Mouse (Mus musculus) spleen, adult 18-20 months (tissue): ENCODE data around the gene Gdpd5.

Source experiments
- DNase-seq, 2 experiments: peaks; one replicate each; pipeline ENCODE4 v3.0.0; 2022; ENCODE audit warnings: mixed read lengths in 2 of 2

The Gdpd5 gene

DNA sequence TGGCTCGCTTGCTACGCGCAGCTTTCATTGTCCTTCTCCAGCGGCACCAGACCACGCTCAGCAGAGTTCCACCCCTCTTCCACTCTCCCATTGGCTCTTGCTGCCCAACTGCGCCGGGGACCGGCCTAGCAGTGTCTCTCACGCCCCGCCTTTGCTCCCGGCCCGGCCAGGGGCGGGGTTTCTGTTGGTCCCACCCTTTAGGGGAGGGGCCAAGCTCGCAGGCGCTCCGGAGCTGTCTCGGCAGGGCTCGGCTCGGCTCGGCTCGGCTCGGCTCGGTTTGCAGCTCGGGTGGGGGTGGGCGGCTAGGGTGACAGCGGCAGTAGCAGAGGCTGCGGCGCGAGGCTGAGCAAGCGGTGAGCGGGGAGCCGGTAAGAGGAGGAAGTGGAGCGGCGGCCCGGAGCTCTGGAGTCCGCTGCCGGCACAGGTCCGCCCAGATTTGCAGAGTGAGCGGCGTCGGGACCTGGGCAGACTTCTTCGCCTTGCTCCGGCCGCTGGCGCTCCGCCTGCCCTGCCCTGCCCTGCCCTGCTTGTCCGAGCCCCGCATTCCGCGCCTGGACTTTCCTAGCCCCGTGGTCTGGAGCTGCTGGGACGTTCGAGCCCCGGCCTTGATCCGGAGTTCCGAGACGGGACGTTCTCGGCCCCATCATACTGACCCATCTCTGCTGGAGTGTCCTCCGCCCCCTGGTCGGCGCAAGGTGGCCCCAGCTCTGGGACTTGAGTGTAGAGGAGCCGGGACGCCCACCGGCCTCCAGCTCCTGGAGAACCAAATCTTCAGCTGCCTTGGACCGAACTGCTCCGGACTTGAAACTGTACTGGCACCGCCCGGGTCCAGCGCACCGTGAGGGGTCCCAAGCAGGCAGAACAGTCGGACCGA is at the start of gene Gdpd5:
Gdpd5 (plus strand) TSS at position 201 of the 874 bp plus-strand sequence.
- peak; percentile 98 to 100 for DNase-seq

DNA sequence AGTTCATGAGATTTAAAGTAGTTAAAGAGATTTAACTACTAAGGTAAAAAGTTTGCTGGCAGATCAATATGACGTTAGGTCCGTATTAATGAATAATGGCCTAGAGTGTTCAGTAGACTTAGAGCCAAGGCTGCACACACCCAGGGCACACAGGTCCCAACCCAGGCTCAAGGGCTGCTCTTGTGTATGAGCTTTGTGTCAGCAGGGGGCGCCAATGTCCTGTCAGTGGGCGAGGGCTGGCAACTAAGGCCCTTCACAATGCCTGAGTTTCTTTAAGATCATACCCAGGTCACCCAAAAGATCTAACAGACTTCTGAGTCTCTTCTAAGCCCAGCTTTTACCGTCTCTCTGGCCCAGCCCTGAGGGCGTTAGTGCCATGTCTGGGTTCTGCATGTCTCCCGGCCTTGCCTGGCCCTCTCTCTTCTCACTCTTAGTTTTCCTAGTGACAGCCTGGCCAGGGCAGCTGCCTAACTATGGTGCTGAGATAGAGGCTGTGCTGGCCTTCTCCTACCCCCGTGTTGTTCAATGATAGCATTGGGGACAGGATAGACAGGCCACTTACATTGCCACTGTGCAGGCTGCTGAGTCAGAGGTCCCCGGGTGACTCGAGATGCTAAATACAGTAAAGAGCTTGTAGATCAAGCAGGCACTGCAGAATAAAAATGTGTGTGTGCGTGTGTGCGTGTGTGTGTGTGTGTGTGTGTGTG is 48.3 kb upstream of the Gdpd5 start:
- peak; percentile 25 to 62 for DNase-seq

DNA sequence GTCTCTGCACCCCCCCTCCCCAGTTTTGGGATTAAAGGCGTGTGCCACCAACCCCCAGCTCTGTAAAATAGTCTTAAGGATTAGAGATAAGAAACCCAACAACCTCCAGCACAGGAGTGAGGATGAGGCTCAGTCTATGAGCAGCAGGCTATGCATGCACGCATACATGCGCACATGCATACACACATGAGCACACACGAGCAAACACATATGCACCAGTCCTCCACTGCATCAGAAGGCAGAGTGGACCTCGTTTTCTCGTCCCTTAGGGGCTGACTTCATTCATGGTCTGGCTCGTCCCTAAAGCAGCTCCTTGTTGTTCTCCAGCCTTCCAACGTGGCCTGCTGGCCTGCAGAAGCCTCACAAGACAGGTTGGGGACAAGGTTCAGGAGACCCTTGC is 40.5 kb upstream of the Gdpd5 start:
- DNase-seq, result no peak

DNA sequence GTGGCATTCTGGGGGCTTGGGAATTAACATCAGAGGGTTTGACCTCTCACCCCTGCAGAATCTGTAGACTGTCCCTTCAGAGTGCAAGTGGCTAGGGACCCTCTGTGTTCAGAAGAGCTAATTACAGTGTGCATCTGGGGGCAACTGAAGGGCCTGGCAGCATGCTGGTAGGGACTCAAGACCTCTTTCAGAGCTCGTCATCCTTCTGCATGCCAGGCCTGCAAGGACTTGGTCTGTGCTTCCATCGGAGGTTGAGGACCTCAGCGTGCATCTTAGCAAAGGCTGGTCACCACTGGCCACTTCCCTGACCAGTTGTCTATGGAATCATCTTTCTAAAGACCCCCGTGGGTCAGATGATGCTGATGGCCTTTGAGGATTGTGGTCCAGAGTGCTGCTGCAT is 37.6 kb upstream of the Gdpd5 start:
- no peak for DNase-seq

DNA sequence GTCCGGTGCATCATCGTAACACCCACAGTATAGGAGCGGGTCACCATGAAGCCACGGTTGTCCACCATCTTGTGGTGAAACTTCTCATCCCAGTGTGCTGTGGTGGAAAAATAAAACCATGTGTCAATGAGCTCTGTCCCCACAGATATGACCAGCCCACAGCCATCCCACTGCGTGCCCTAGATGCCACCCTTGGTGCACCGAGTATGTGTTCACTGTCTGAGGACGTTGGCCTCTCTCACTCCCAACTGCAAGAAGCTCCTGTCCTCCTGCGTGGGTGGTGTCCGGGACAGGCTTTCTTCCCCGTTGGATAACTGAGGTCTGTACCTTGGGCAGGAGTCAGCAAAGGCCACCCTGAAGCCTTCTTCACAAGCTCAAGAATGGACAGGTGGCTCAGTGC is 33.9 kb upstream of the Gdpd5 start:
- no peak for DNase-seq

DNA sequence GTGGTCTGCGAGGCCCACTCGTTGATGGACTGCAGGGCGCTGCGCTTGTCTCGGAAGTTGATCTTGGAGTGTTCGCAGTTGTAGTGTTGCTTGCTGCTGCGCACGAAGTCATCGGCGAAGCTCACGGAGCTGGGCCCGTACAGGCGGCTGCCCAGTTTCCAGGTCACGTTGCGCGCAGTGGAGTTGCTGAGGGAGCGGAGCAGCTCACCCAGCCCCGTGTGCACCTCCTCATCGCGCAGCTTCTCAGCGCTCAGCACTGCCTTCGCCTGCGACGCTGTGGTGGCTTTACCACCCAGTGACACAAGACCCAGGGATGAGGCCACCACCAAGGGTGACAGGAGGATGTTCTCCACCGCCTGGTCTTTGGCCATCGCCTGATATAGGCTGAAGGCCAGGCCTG is 32.3 kb upstream of the Gdpd5 start:
- no peak for DNase-seq

DNA sequence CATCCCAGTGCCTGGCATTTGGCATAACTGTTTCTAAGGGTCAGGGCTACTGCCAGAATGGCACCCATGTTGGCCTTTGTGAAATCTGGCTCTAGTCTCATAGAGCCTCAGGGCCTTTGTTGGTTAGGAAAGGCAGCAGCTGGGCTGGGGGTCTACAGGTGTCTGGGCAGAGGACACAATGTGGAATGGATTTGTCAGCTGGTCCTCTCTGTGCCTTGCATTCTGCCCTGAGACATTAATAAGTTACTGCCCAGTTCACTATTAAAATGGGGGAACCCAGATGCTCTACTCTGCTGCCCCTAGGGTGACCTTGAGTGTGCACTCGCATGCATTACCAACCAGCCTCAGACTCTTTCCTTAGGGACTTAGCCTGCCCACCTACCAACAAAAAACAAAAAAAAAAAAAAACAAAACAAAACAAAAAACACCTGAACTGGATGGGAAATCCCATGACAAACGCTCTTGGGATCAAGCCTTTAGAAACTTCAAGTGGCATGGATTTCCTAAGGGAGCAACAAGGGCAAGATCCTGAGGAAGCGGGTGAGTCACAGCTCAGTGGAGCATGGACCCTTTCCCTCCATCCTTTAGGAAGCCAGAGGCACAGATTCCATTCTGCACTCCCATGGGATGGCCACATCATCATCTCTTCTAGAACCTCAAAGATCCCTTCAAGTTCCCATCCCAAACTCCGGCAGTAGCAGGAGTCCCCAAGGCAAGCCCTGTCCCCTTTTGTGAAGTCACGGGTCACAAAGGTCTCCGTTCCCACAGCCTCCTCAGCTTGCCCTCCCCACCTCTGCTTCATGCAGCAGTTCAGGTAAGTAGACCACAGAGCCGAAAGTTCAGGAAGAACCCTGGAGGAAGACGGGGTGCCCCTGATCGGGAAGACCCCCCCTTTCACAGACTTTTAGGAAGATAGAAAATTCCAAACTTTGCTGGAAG is 31.2 kb upstream of the Gdpd5 start:
- DNase-seq, result no peak

DNA sequence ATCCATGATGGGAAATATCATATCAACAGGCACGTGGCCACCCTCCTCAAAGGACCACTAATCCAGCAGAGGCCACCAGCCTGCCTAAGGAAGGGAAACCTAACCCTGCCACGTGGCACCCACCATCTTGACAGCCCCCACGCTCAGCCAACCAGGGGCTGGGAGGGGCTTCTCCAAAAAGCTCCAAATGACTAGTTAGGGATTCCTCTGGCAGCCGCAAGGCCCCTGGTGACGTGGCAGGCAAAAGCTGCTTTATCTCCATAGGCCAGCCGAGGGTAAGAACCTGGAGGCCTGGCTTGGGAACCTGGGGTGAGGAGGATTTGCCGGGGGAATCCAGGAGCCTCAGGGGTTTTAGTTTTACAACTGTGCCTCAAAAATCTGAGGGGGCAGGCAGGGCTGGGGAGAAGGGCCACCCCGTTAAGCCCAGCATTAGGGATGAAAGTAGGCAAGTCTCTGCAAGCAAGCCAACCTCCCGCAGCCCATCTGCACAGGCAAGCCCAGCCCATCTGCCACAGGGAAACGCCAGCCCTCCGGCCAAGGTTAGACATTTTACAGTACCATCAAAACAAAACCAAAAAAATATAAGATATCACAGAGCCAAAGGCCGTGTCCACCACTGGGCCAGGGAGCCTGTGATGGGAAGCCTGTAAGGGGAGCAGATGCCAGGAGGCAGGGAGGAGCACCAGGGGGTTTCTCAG is 30.0 kb upstream of the Gdpd5 start:
- DNase-seq, result no peak

DNA sequence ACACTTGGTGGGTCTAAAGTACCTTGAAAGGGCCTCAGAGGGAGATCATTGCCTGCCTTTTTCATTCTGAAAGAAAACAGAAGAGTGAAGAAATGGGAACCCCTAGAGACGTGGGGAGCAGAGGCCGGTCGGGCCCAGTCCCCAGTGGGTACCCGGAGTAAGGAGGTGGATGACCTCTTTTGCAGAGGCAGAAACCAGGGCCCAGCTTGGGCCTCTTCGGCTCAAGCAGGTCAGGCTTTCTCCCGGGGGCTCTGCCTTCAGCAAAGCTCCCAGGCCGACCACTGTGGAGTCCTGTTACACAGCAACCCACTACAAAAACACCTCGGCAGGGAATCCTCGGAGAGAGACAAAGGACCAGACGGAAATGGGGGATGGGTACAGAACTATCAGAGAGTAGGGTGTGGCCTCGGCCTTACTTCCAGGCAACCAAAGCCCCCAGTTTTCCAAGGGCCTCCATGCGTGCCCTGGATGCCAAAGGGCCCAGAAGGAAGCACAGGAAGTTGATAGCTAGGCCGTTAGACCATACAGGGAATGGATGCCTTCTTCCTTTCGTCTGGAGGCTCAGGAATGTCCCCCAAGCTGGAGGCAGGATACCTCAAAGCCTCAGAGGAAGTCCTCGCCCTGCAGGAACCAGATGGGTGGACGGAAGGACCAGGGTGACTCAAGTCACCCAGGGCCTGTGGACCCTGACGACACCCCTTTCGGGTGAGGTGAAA is 29.3 kb upstream of the Gdpd5 start:
- no peak for DNase-seq

DNA sequence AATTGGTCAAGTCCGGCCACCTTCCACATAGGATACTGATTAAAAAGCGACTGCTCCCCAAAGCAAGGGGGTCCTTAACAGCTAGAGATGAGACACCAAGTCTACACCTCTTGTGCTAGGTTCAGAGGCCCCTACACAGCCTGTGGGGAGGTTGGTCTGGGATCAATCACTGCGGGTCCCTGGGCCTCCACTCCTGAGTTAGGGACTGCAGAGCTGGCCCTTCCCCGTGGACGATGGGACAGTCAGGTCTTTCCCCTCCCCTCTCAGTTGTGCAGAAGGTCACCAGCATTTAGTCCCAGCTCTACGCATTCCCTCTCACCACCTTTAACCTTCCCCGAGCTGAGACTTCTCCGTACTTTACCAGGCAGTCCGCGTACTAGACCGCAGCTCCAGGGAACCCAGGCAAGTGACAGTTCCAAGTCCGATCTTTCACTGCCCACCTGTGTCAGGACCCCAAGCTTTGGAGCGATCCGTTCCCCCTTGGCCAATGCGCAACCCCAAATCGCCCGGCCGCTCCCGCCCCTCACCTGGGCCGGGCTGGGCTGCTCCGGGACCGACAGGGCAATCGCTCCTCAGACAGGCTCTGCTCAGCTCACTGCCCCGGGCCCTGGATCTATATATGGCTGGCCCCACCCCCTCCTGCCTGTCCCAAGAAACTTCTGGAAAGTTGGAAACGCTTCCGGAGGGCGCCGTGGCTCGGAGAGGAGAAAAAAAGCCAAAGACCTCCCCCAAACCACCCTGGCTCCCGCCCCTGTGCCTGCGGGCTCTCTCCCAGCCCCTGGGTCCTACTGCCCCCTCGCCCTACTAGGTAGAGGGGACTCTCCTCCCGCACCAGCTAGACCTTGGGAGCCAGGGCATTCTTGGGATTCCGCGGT is 28.5 kb upstream of the Gdpd5 start, which contains the start of gene Serpinh1:
Serpinh1 (minus strand) TSS at position 714 of the 875 bp plus-strand sequence.
- DNase-seq, result peak; percentile 25 to 28

DNA sequence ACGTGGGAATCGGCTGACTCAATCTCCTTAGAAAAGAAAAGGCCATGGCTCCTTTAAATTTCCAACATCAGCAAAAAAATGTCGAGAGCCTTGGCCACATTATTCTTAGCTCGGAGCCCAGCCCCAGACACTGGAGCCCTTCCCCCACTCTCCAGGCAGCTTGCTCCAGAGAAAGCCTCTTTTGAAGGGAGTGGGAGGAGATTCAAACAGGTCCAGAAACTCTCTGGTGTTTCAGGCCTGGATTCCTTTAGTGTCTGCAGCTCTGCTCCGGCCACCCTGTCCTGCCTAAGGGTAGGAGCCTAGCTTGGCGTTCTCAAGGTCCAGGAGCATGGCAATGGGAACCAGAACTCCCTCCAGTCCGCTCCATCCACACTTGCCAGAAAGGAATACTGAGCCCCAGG is 25.5 kb upstream of the Gdpd5 start:
- no peak for DNase-seq

DNA sequence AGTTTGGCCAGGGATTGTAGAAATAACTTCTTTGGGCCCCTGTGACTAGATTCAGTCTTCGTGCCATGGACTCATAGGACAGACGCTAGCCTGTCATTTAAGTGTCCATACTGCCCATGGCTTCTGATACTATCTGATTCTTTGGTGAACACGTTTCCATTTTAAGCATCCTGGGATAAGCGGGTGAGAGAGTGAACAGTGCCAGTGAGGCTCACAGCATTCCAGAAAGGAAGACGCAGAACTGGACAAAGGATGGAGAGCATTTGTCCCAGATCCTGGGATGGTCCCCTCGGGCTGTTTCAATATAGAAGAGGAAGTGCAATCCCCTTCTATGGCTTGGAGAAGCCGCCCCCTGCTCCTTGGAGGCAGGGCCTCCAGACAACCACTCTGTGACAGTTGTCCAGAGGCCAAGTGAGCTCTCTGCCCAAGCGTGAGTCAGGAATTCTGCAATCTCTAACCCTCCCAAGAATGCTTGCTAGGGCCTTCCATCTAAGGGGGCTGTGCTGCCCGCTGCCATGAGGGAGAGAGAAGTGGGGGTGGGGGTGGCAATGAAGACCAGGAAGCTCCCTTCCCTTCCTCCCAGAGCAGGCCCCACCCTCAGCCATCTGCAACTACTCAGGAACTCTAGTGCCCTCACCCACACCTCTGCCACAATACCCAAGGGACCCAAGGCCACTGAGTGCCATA is 24.8 kb upstream of the Gdpd5 start:
- no peak for DNase-seq

DNA sequence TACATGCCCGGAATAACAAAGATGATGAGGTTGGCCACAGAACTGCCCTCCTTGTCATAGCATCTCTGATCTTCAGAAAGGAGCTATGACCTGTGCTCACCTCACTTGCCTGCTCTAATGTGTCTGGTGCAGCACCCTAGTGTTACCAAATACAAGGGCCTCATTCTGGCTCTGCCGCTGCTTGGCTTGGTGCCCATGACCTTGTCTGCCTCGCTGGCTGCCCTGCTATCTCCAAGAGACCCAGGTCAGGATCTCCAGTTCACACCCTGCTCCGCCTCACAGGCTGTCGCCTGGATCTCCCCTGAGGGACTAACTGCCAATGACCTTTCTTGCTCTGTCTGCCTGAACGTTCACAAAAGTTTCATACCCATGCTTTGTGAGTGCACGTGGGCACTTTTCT is 24.0 kb upstream of the Gdpd5 start:
- DNase-seq, result no peak

DNA sequence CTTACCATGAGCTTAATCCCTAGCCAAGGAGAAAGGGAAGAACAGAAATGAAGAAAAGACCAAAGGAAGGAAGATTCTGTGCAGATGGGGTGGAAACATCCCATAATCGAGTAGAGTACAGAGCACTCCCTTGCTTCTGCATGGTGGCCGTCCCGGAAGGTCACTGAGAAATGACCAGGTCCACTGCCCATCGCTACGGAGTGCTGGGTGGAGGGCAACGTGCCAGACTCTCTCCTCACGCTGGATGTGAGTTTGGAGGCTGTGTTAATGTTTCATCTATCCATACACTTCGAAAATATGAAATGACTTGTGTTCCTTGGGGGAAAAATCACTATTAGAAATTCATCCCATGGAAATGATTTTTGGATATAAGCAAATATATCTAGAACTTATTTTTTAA is 22.8 kb upstream of the Gdpd5 start:
- DNase-seq, result no peak

DNA sequence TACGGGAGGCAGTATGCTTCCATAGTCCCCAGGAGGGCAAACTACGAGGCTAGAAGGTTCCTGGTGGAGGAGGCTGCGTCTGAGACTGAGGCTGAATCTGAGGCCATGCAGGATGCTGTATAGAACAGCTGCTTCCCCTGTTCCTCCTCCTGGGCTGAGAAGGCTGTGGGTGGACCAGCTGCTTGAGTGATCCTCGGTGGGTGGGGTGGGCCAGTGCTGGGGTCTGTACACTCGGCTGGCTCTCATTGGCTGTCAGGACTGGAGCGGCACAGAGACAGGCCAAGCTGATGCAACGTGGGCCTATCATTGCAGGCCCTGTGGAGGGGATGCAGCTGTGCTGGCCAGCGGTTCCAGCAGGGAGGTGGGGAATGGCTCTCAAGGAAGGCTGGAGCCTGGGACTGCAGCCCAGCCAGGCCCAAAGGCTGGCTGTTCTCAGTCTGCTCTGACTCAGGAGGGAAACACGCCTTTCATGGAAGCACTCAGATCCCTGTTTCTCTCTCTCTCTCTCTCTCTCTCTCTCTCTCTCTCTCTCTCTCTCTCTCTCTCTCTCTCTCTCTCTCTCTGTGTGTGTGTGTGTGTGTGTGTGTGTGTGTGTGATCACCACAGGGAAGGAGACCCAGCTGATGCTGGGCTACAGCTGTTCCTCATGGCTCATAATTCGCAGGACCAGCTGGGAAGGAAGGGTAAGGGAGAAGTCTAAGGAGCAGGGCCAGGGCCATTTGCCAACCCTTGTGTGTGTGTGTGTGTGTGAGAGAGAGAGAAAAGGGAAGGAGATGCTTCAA is 21.0 kb upstream of the Gdpd5 start:
- DNase-seq, result peak in 1 of 2 experiments; percentile 18

DNA sequence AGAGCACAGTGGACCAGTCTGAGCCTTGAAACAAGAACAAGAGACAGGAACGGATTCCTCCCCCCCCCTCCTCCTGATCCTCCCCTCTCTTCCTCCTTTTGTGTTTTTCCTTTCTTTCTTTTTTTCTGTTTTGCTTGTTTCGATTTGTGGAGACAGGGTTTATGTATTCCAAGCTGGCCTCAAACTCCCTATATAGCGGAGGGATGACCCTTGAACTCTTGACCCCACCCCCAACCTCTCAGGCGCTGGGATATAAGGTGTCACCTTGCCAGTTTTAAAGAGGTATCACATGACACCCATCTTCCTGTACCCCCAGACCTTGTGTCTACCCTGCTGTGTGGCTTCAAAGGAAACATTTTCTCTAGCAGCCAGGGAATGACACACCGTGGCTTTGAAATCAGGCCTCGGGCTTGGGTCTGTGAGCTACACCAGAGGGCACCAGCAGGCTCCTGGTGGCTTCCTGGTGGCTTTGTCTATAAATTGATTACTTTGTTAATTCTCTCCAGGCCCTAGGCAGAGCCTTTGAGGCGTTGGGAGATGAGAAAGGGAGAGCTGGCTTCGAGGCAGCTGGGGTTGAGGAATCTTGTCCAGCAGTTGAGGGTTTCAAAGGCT is 20.3 kb upstream of the Gdpd5 start:
- no peak for DNase-seq

DNA sequence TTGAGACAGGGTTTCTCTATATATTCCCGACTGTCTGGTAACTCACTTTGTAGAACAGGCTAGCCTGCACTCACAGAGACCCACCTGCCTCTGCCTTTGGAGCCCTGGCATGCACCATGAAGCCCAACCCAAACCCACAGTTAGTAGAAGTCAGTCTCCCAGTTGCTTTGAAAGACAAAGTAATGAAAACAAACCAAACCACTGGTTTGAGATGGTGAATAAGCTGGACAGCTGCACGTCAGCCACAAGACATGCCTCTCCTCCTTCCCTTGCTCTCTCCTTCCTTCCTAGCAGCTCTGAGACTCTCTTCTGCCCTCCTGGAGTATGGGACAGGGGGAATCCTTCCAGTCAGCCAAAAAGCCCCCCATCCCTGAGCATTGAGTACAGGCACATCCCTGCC is 19.1 kb upstream of the Gdpd5 start:
- DNase-seq, result no peak

DNA sequence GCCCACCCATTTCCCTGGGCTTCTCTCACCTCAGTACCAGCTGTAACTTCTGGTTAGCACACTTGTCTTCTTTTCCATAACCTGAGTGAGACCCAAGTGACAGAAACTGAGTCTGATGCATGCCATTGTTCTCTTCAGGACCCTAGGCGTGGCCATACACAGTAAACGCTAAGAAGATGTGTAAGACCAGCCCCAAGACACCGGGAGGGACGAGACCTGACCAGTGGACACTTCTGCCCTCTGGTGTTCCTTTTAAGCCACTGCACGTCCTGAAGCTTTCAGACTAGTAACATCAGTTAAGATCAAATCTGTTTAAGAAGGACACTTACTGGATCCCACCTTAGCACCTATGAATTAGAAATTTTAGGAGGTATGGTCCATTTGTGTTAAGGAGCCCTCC is 16.1 kb upstream of the Gdpd5 start:
- peak in 1 of 2 experiments; percentile 24 for DNase-seq

DNA sequence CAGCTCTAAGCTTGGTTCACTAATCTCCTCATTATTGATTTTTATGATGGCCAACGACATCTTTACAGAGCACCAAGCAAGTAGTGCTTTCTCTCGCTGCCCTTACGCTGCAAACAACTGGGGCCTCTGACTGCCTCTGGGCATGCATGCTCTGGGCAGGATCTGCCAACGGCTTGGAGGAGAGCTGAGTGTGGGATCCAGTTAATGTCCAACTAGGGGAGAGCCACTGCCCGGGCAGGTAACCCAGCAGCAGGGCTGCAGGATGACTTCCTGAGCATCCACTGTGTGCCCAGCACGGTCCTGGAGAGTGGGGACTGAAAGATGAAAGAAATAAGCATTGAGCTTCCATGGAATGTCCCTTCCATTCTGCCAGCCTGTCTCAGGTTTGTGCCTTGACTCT is 14.5 kb upstream of the Gdpd5 start:
- no peak for DNase-seq
